Mouse (Mus musculus) gastrocnemius, adult 2 months (tissue): ENCODE results near the gene Tmem198b. TPM values are rescaled to one million over a fixed set of nuclear protein-coding genes. Genes with fewer than 3 reads are reported as not detected.
"Not testable (repeated sequence)": the region's sequence is repeated elsewhere in the genome, so short reads cannot be mapped to it uniquely, and the experiment has no call there.

Experiments used
- DNase-seq: peaks from one replicate; pipeline ENCODE4 v3.0.0; 2022
- H3K27ac ChIP-seq: fragments of 200-600 bp; 2 replicates; pipeline ENCODE4 v1.8.1; 2022; ENCODE audit warnings: mild to moderate bottlenecking
- H3K4me3 ChIP-seq: fragments of 200-600 bp; 2 replicates; pipeline ENCODE4 v1.8.1; 2022; ENCODE audit warnings: mild to moderate bottlenecking, moderate library complexity
- CTCF ChIP-seq: fragments of 200-600 bp; IDR thresholded peaks from 2 replicates; pipeline ENCODE4 v1.8.1; 2022; ENCODE audit warnings: antibody characterized with exemption, mild to moderate bottlenecking, moderate library complexity
- intact Hi-C: fragments of 180-260 bp; cut with DNase I; formaldehyde crosslinking; loops from one replicate; pipeline ENCODE4 v1.15.1; 2025
- long read RNA-seq, 2 experiments: library from polyadenylated mRNA; stranded (forward); transcript quantifications; one replicate each; pipeline ENCODE4 v2.0.0; 2021
- total RNA-seq, 2 experiments: library from RNA; stranded (reverse); gene quantifications; 2 replicates each; pipeline ENCODE4 v1.2.3; 2021

Gene Tmem198b
- 1 to 10 TPM; 2.2 to 3.6 TPM for total RNA-seq
- long read RNA-seq, experiment 1, partial matches to known transcripts, result 1 of 1 reads
- long read RNA-seq, experiment 1, other reads (novel, unspliced or antisense), result 0 of 1 reads
- long read RNA-seq, experiment 2, partial matches to known transcripts, result 0 of 2 reads
- long read RNA-seq, experiment 2, other reads (novel, unspliced or antisense), result 1 of 2 reads

GRCm38 (mm10) chr10:128804271-128805091, at the start of gene Tmem198b:
Gene Tmem198b, minus strand, starts transcription at chr10:128804370.
- H3K27ac ChIP-seq, result peak within 1 kb of the TSS; percentile 94
- DNase-seq, result peak; percentile 64
- no peak for TF ChIP-seq CTCF
- peak within 1 kb of the TSS; percentile 92 for H3K4me3 ChIP-seq
- intact Hi-C loops, result loop anchor here (2.0 to 10.0 kb wide), 2 partner anchors 56 to 180 kb away; partner anchors contain the start of gene Rps26

GRCm38 (mm10) chr10:128850339-128850738, 46.2 kb upstream of the Tmem198b start:
- TF ChIP-seq CTCF, result no peak
- Histone ChIP-seq H3K27ac (no peak overlapping the region), H3K4me3 (no peak overlapping the region)
- intact Hi-C loops, result no loop called here
- DNase-seq, result no peak

- H3K4me3 ChIP-seq, result no peak overlapping the region
- TF ChIP-seq CTCF, result no peak
- no peak for DNase-seq
- intact Hi-C loops, result no loop called here
- H3K27ac ChIP-seq, result no peak overlapping the region
Measured at GRCm38 (mm10) chr10:128848426-128848825, 44.3 kb upstream of the Tmem198b start.

GRCm38 (mm10) chr10:128846664-128847063, 42.5 kb upstream of the Tmem198b start:
- Histone ChIP-seq H3K4me3 (no peak overlapping the region), H3K27ac (no peak overlapping the region)
- intact Hi-C loops, result no loop called here
- no peak for DNase-seq
- no peak for TF ChIP-seq CTCF

GRCm38 (mm10) chr10:128845516-128845915, 41.3 kb upstream of the Tmem198b start:
- no peak overlapping the region for H3K27ac ChIP-seq
- peak; percentile 74 for TF ChIP-seq CTCF
- intact Hi-C loops, result loop anchor here (1.0 kb wide), 1 partner anchor 50 kb away; no protein-coding TSS in a partner anchor
- DNase-seq, result no peak
- H3K4me3 ChIP-seq, result no peak overlapping the region

GRCm38 (mm10) chr10:128843260-128843659, 39.1 kb upstream of the Tmem198b start:
- TF ChIP-seq CTCF, result no peak
- intact Hi-C loops, result loop anchor here (5.0 kb wide), 1 partner anchor 134 kb away; no protein-coding TSS in a partner anchor
- no peak overlapping the region for H3K4me3 ChIP-seq
- no peak for DNase-seq
- no peak overlapping the region for H3K27ac ChIP-seq

- DNase-seq, result no peak
- intact Hi-C loops, result loop anchor here (5.0 kb wide), 1 partner anchor 137 kb away; no protein-coding TSS in a partner anchor
- no peak overlapping the region for H3K27ac ChIP-seq
Measured at GRCm38 (mm10) chr10:128840612-128841011, 36.4 kb upstream of the Tmem198b start.

GRCm38 (mm10) chr10:128839434-128839833, 35.3 kb upstream of the Tmem198b start:
- intact Hi-C loops, result no loop called here
- no peak for TF ChIP-seq CTCF

More at GRCm38 (mm10) chr10:128840612-128841011, 36.4 kb upstream of the Tmem198b start:
- TF ChIP-seq CTCF, result no peak
- no peak overlapping the region for H3K4me3 ChIP-seq

GRCm38 (mm10) chr10:128837400-128837799, 33.2 kb upstream of the Tmem198b start:
- Histone ChIP-seq H3K27ac (no peak overlapping the region), H3K4me3 (no peak overlapping the region)
- intact Hi-C loops, result no loop called here
- no peak for DNase-seq
- TF ChIP-seq CTCF, result peak; percentile 33; the same call in 1 of the 2 replicates

More at GRCm38 (mm10) chr10:128839434-128839833, 35.3 kb upstream of the Tmem198b start:
- no peak overlapping the region for H3K27ac ChIP-seq
- no peak overlapping the region for H3K4me3 ChIP-seq
- DNase-seq, result no peak

GRCm38 (mm10) chr10:128823821-128824220, 19.7 kb upstream of the Tmem198b start:
- no peak overlapping the region for H3K27ac ChIP-seq
- intact Hi-C loops, result no loop called here
- H3K4me3 ChIP-seq, result no peak overlapping the region
- TF ChIP-seq CTCF, result no peak
- no peak for DNase-seq

- intact Hi-C loops, H3K27ac ChIP-seq, DNase-seq: not testable (repeated sequence)
- H3K4me3 ChIP-seq, result peak overlapping the region; percentile 99
- peak; percentile 23; the same call in 1 of the 2 replicates for TF ChIP-seq CTCF
Measured at GRCm38 (mm10) chr10:128823087-128823486, 18.9 kb upstream of the Tmem198b start.

GRCm38 (mm10) chr10:128822135-128822534, 18.0 kb upstream of the Tmem198b start:
- TF ChIP-seq CTCF, result no peak
- intact Hi-C loops, result no loop called here
- peak overlapping the region; percentile 99 for H3K4me3 ChIP-seq
- DNase-seq, result no peak
- H3K27ac ChIP-seq, result peak overlapping the region; percentile 96
